ENCODE assay signal across 10 mouse cellular contexts in genomic region chr2:125428811-125429438, GRCm38 (mm10).
A peak's percentile ranks its signal among the peaks of the same experiment; 100 is the strongest.
DNase-seq lines count a peak whose midpoint lies in the region; ATAC-seq and TF ChIP-seq lines count a peak whose summit lies in the region.
"Had no signal": no experiment of that assay in that cellular context is flagged by ENCODE, and none has a peak within 500 bp of the region (broad histone marks: within the 10 kb centered on the region; RNA-seq: fewer than 3 reads in every experiment).

No protein-coding gene starts in this region.

- no peak for TF ChIP-seq CTCF in layer of hippocampus, adult 2 months (conservative IDR thresholded peaks at IDR 0.05)

- H3K27me3 ChIP-seq in intestine, embryonic 14.5 days (replicated peaks; ENCODE audit: control insufficient read depth, insufficient read depth, low read length), result no peaks in the 10 kb centered on the region
- no peaks in the 10 kb centered on the region for H3K27me3 ChIP-seq in intestine, embryonic 15.5 days (replicated peaks)
- no peaks in the 10 kb centered on the region for H3K27me3 ChIP-seq in embryonic facial prominence, embryonic 10.5 days (replicated peaks; ENCODE audit: low read depth, poor library complexity, severe bottlenecking)
- no peaks in the 10 kb centered on the region for H3K27me3 ChIP-seq in limb, embryonic 13.5 days
- H3K27me3 ChIP-seq: forebrain, embryonic 15.5 days; neural tube, embryonic 13.5 days had no signal

- H3K4me1 ChIP-seq in intestine, embryonic 14.5 days (replicated peaks; ENCODE audit: control insufficient read depth, insufficient read depth, low read length), result peaks cover 14% of the 10 kb centered on the region; the same call in 1 of the 2 replicates
- no peaks in the 10 kb centered on the region for H3K4me1 ChIP-seq in intestine, embryonic 15.5 days (replicated peaks)
- H3K4me1 ChIP-seq in embryonic facial prominence, embryonic 10.5 days, result peaks cover 45% of the 10 kb centered on the region
- peaks cover 44% of the 10 kb centered on the region for H3K4me1 ChIP-seq in limb, embryonic 13.5 days
- H3K4me1 ChIP-seq: forebrain, embryonic 15.5 days; neural tube, embryonic 13.5 days had no signal

- H3K4me3 ChIP-seq in intestine, embryonic 14.5 days (ENCODE audit: low read depth, low read length), result no peak overlapping the region
- H3K4me3 ChIP-seq in intestine, embryonic 15.5 days (replicated peaks), result no peak overlapping the region
- H3K4me3 ChIP-seq in embryonic facial prominence, embryonic 10.5 days, result no peak overlapping the region
- H3K4me3 ChIP-seq in limb, embryonic 13.5 days, result no peak overlapping the region
- H3K4me3 ChIP-seq in layer of hippocampus, adult 2 months, result no peak overlapping the region
- H3K4me3 ChIP-seq: forebrain, embryonic 15.5 days; neural tube, embryonic 13.5 days had no signal

- H3K27ac ChIP-seq in intestine, embryonic 14.5 days (ENCODE audit: low read depth), result no peak overlapping the region
- H3K27ac ChIP-seq in intestine, embryonic 15.5 days, result no peak overlapping the region
- peak overlapping the region; percentile 26; the same call in 1 of the 2 replicates for H3K27ac ChIP-seq in embryonic facial prominence, embryonic 10.5 days (replicated peaks)
- no peak overlapping the region for H3K27ac ChIP-seq in limb, embryonic 13.5 days
- H3K27ac ChIP-seq in layer of hippocampus, adult 2 months, result no peak overlapping the region
- H3K27ac ChIP-seq: forebrain, embryonic 15.5 days; hindbrain, postnatal 0 days; neural tube, embryonic 13.5 days had no signal

- DNase-seq in intestine, embryonic 14.5 days (ENCODE audit: low spot score), result peak; percentile 45
- peak; percentile 44 for DNase-seq in embryonic facial prominence, embryonic 10.5 days (ENCODE audit: low spot score)
- DNase-seq in fibroblast of lung, adult 2 months (ENCODE audit: low read depth), result peak; percentile 44
- DNase-seq in layer of hippocampus, adult 2 months (ENCODE audit: low spot score in 2 of 2), result no peak
- no peak for DNase-seq in right cerebral cortex, adult 2 months (ENCODE audit: low spot score in 2 of 2)

- WGBS in intestine, embryonic 14.5 days, result 84% methylated on average over 10 of the region's 10 CpGs
- WGBS in intestine, embryonic 15.5 days, result 74% methylated on average over 10 of the region's 10 CpGs
- 62% methylated on average over 10 of the region's 10 CpGs for WGBS in embryonic facial prominence, embryonic 10.5 days
- 31% methylated on average over 10 of the region's 10 CpGs for WGBS in limb, embryonic 13.5 days

- H3K9me3 ChIP-seq in intestine, embryonic 14.5 days (ENCODE audit: control insufficient read depth, low read length), result no peaks in the 10 kb centered on the region
- no peaks in the 10 kb centered on the region for H3K9me3 ChIP-seq in intestine, embryonic 15.5 days
- no peaks in the 10 kb centered on the region for H3K9me3 ChIP-seq in embryonic facial prominence, embryonic 10.5 days
- H3K9me3 ChIP-seq in limb, embryonic 13.5 days, result peaks cover 4% of the 10 kb centered on the region
- H3K9me3 ChIP-seq: forebrain, embryonic 15.5 days; neural tube, embryonic 13.5 days had no signal

- no peak overlapping the region for H3K4me2 ChIP-seq in intestine, embryonic 14.5 days (ENCODE audit: low read length)
- H3K4me2 ChIP-seq in intestine, embryonic 15.5 days (replicated peaks), result no peak overlapping the region
- no peak overlapping the region for H3K4me2 ChIP-seq in limb, embryonic 13.5 days (replicated peaks)
- H3K4me2 ChIP-seq: forebrain, embryonic 15.5 days; neural tube, embryonic 13.5 days had no signal

- no peak overlapping the region for H3K9ac ChIP-seq in intestine, embryonic 14.5 days (ENCODE audit: low read length)
- no peak overlapping the region for H3K9ac ChIP-seq in intestine, embryonic 15.5 days
- no peak overlapping the region for H3K9ac ChIP-seq in limb, embryonic 13.5 days
- H3K9ac ChIP-seq: forebrain, embryonic 15.5 days; neural tube, embryonic 13.5 days had no signal

- ATAC-seq in intestine, embryonic 14.5 days (replicated peaks; ENCODE audit: low FRiP score, low TSS enrichment, low read depth), result no peak
- ATAC-seq in intestine, embryonic 15.5 days, result no peak
- ATAC-seq in limb, embryonic 13.5 days (ENCODE audit: low FRiP score, low read depth), result peak; percentile 42; the same call in 1 of the 2 replicates
- ATAC-seq: forebrain, embryonic 15.5 days; hindbrain, postnatal 0 days had no signal

- H3K36me3 ChIP-seq in intestine, embryonic 14.5 days (ENCODE audit: control insufficient read depth, insufficient read depth, low read length), result no peaks in the 10 kb centered on the region
- no peaks in the 10 kb centered on the region for H3K36me3 ChIP-seq in intestine, embryonic 15.5 days
- H3K36me3 ChIP-seq in embryonic facial prominence, embryonic 10.5 days (replicated peaks), result no peaks in the 10 kb centered on the region
- no peaks in the 10 kb centered on the region for H3K36me3 ChIP-seq in limb, embryonic 13.5 days
- H3K36me3 ChIP-seq: forebrain, embryonic 15.5 days; neural tube, embryonic 13.5 days had no signal

Comparison
In these comparisons a context has a peak if more than half of its experiments do, and no peak if none do; other contexts are left out.
1. DNase-seq: peak in intestine, embryonic 14.5 days (single experiment), embryonic facial prominence, embryonic 10.5 days (single experiment) and fibroblast of lung, adult 2 months (single experiment); none in layer of hippocampus, adult 2 months (0 of 2) and right cerebral cortex, adult 2 months (0 of 2).